Mouse (Mus musculus) Muller cell, postnatal 12 days (primary cell): ENCODE results near the gene Hoxa2.

Source experiments
- DNase-seq: peaks from one replicate; pipeline ENCODE4 v3.0.0-alpha.2; 2015; ENCODE audit errors: inconsistent ontology term

The Hoxa2 gene

GRCm38 (mm10) chr6:52180213-52180710, 15.6 kb upstream of the Hoxa2 start:
- DNase-seq, result no peak

GRCm38 (mm10) chr6:52179690-52180089, 15.1 kb upstream of the Hoxa2 start:
- DNase-seq, result no peak

GRCm38 (mm10) chr6:52178918-52179665, 14.5 kb upstream of the Hoxa2 start:
- DNase-seq, result no peak

- no peak for DNase-seq
Observed at GRCm38 (mm10) chr6:52177806-52178205, 13.2 kb upstream of the Hoxa2 start.

- DNase-seq, result no peak
Observed at GRCm38 (mm10) chr6:52177061-52177735, 12.6 kb upstream of the Hoxa2 start, which contains the start of gene 5730596B20Rik. Gene 5730596B20Rik (plus strand): TSS chr6:52177498.

GRCm38 (mm10) chr6:52176391-52176790, 11.8 kb upstream of the Hoxa2 start:
- DNase-seq, result no peak

- no peak for DNase-seq
Observed at GRCm38 (mm10) chr6:52175864-52176263, 11.2 kb upstream of the Hoxa2 start.

GRCm38 (mm10) chr6:52174968-52175751, 10.5 kb upstream of the Hoxa2 start:
- no peak for DNase-seq

GRCm38 (mm10) chr6:52173648-52174047, 9.0 kb upstream of the Hoxa2 start:
- DNase-seq, result no peak

- no peak for DNase-seq
Observed at GRCm38 (mm10) chr6:52172501-52172900, 7.9 kb upstream of the Hoxa2 start.

- DNase-seq, result no peak
Observed at GRCm38 (mm10) chr6:52171938-52172337, 7.3 kb upstream of the Hoxa2 start.

- no peak for DNase-seq
Observed at GRCm38 (mm10) chr6:52171331-52171730, 6.7 kb upstream of the Hoxa2 start.

- DNase-seq, result no peak
Observed at GRCm38 (mm10) chr6:52170898-52171223, 6.2 kb upstream of the Hoxa2 start.

- no peak for DNase-seq
Observed at GRCm38 (mm10) chr6:52170166-52170897, 5.7 kb upstream of the Hoxa2 start.

GRCm38 (mm10) chr6:52169499-52170165, 5.0 kb upstream of the Hoxa2 start:
- no peak for DNase-seq

GRCm38 (mm10) chr6:52168191-52169055, 3.8 kb upstream of the Hoxa2 start:
- DNase-seq, result no peak

- DNase-seq, result no peak
Observed at GRCm38 (mm10) chr6:52167736-52168161, 3.1 kb upstream of the Hoxa2 start.

- no peak for DNase-seq
Observed at GRCm38 (mm10) chr6:52167176-52167575, 2.5 kb upstream of the Hoxa2 start.

GRCm38 (mm10) chr6:52166431-52167077, 1.9 kb upstream of the Hoxa2 start:
- no peak for DNase-seq
